Mouse (Mus musculus) lung, adult 2 months (tissue): ENCODE data around the gene Tmem59.

ENCODE experiments used
- CTCF ChIP-seq: fragments of 200-500 bp; IDR thresholded peaks from 2 replicates; pipeline ENCODE4 v1.5.1; 2011; ENCODE audit warnings: mild to moderate bottlenecking, low read length, control low read depth; ENCODE audit not compliant: insufficient read depth
- POLR2A ChIP-seq: fragments of 200-500 bp; IDR thresholded peaks from 2 replicates; pipeline ENCODE4 v1.6.1; 2011; ENCODE audit warnings: low read depth, mild to moderate bottlenecking, control low read depth, low read length, borderline replicate concordance; ENCODE audit errors: extremely low read depth

DNA sequence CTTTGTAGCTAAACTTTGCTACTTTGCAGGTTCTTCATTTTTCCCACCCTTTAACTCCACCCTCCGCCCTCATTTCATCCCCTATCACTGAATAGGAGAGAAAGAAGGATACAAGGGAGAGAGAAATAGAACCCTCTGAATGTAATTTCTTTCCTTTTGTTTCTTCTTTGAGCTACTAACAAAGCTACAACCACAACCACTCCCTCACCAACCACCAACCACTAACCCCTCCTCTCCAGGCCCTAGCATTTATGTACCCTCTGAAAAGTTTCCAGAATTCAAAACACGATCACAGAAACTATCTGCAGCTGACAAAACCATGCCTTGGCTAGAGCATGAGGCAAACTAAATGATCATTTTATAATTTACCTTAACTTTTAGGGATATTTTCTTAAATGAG is 18.3 kb downstream of the Tmem59 start:
- TF ChIP-seq CTCF (no peak), POLR2A (no peak)
